Mouse (Mus musculus): ENCODE results near the gene Ttll13. TPM values are rescaled to one million over a fixed set of nuclear protein-coding genes. Genes with fewer than 3 reads are reported as not detected.

Gene Ttll13
- polyA plus RNA-seq, 1 experiment from 2014 or later, result 1.3 TPM

GRCm38 (mm10) chr7:80297041-80297440 lies 50.9 kb downstream of the Ttll13 start:
- H3K27ac ChIP-seq, result no peak overlapping the region
- H3K9ac ChIP-seq, result no peak overlapping the region
- H3K4me1 ChIP-seq (replicated peaks), result peaks cover 3% of the 10 kb centered on the region; the same call in 1 of the 2 replicates
- peaks cover 16% of the 10 kb centered on the region for H3K36me3 ChIP-seq
- H3K9me3 ChIP-seq, result no peaks in the 10 kb centered on the region
- no peak overlapping the region for H3K4me3 ChIP-seq (replicated peaks)
- no peak overlapping the region for H3K4me2 ChIP-seq (replicated peaks)
- ATAC-seq, result no peak
- WGBS, result 87% methylated on average over 3 of the region's 3 CpGs
- H3K27me3 ChIP-seq (replicated peaks), result no peaks in the 10 kb centered on the region

DNA sequence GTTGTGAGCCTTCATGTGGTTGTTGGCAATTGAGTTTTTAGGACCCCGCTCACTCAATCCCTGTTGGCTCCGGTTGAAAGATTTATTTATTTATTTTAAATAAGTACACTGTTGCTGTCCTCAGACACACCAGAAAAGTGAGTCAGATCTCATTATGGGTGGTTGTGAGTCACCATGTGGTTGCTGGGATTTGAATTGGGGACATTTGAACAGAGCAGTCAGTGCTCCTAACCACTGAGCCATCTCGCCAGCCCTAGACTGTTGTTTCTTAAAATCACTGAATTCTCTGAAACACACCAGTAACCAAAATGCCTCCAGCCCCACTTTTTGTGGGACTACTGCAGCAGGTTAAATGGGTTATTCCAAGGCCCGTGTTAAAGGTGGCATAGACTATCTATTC lies 52.6 kb downstream of the Ttll13 start:
- Histone ChIP-seq H3K4me3 (replicated peaks) (no peak overlapping the region), H3K4me1 (replicated peaks) (peaks cover 3% of the 10 kb centered on the region; the same call in 1 of the 2 replicates), H3K9ac (no peak overlapping the region), H3K9me3 (no peaks in the 10 kb centered on the region), H3K36me3 (peaks cover 24% of the 10 kb centered on the region), H3K4me2 (replicated peaks) (no peak overlapping the region), H3K27me3 (replicated peaks) (no peaks in the 10 kb centered on the region), H3K27ac (no peak overlapping the region)
- WGBS, result 88% methylated on average over 4 of the region's 4 CpGs
- no peak for ATAC-seq

GRCm38 (mm10) chr7:80299568-80299967 lies 53.4 kb downstream of the Ttll13 start:
- Histone ChIP-seq H3K36me3 (peaks cover 31% of the 10 kb centered on the region), H3K4me3 (replicated peaks) (no peak overlapping the region), H3K9me3 (no peaks in the 10 kb centered on the region), H3K9ac (no peak overlapping the region), H3K4me2 (replicated peaks) (no peak overlapping the region), H3K4me1 (replicated peaks) (peaks cover 3% of the 10 kb centered on the region; the same call in 1 of the 2 replicates), H3K27me3 (replicated peaks) (no peaks in the 10 kb centered on the region), H3K27ac (no peak overlapping the region)
- WGBS, result 79% methylated on average over 3 of the region's 3 CpGs
- no peak for ATAC-seq

DNA sequence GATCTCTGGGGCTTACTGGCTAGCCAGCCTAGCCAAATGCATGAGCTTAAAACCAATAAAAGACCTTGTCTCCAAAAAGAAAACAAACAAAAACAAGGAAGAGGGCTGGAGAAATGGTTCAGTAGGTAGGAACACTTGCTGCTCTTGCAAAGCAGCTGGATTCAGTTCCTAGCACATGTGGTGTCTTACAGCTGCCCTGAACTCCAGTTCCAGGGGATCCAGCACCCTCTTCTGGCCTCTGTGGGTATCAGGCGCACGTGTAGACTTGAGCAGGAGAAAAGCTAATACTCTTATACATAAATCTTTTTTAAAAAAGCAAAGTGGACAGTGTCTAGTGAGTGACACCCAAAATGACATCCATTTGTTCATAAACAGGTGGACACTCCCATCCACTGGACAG lies 55.3 kb downstream of the Ttll13 start:
- Histone ChIP-seq H3K9ac (no peak overlapping the region), H3K4me1 (replicated peaks) (peaks cover 3% of the 10 kb centered on the region; the same call in 1 of the 2 replicates), H3K27ac (no peak overlapping the region), H3K36me3 (peaks cover 47% of the 10 kb centered on the region), H3K4me2 (replicated peaks) (no peak overlapping the region), H3K4me3 (replicated peaks) (no peak overlapping the region), H3K9me3 (no peaks in the 10 kb centered on the region), H3K27me3 (replicated peaks) (no peaks in the 10 kb centered on the region)
- 87% methylated on average over 2 of the region's 2 CpGs for WGBS
- ATAC-seq, result no peak

DNA sequence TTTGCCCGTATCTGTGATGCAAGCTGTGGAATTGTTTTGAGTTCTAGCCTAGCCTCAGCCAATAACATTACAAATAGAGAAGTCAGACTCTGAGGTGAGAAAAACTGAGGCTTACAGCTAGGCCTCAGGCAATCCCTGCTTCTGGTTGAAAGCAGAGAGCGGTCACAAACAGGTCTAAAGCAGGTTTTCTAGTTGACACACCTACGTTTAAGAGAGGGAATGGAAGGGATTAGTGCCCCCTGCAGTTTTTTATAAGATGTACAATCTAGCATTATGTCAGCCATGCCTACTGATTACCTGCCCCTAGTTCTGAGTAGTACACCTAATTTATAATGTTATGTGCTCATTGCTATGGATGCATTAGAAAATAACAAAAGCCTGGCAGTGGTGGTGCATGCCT lies 61.6 kb downstream of the Ttll13 start:
- peaks cover 73% of the 10 kb centered on the region for H3K36me3 ChIP-seq
- no peak overlapping the region for H3K27ac ChIP-seq
- no peaks in the 10 kb centered on the region for H3K4me1 ChIP-seq (replicated peaks)
- H3K4me3 ChIP-seq (replicated peaks), result no peak overlapping the region
- 87% methylated on average over 3 of the region's 3 CpGs for WGBS
- H3K9ac ChIP-seq, result no peak overlapping the region
- H3K4me2 ChIP-seq (replicated peaks), result no peak overlapping the region
- no peak for ATAC-seq
- no peaks in the 10 kb centered on the region for H3K9me3 ChIP-seq
- H3K27me3 ChIP-seq (replicated peaks), result no peaks in the 10 kb centered on the region

Other genes with a start within 250 kb of the Ttll13 start
- 13.5 and 13.6 TPM in 2 replicates for gene Zfp710, start 221.6 kb upstream of the Ttll13 start, polyA plus RNA-seq (2015; fragmentation: Nextera tagmentation; extraction: Ambion mirVana)
- 520 and 568 TPM in 2 replicates for gene Idh2, start 131.0 kb upstream of the Ttll13 start, polyA plus RNA-seq (2015; fragmentation: Nextera tagmentation; extraction: Ambion mirVana)
- 16.8 and 16.9 TPM in 2 replicates for gene Sema4b, start 59.5 kb upstream of the Ttll13 start, polyA plus RNA-seq (2015; fragmentation: Nextera tagmentation; extraction: Ambion mirVana)
- gene Cib1, start 13.6 kb upstream of the Ttll13 start, polyA plus RNA-seq (2015; fragmentation: Nextera tagmentation; extraction: Ambion mirVana), result 199 and 237 TPM in 2 replicates
- 6.5 and 6.6 TPM in 2 replicates for gene Gdpgp1, start 13.5 kb upstream of the Ttll13 start, polyA plus RNA-seq (2015; fragmentation: Nextera tagmentation; extraction: Ambion mirVana)
- gene Ngrn, start 14.8 kb downstream of the Ttll13 start, polyA plus RNA-seq (2015; fragmentation: Nextera tagmentation; extraction: Ambion mirVana), result 51.3 and 52.8 TPM in 2 replicates
- 12.7 and 14.8 TPM in 2 replicates for gene Vps33b, start 23.3 kb downstream of the Ttll13 start, polyA plus RNA-seq (2015; fragmentation: Nextera tagmentation; extraction: Ambion mirVana)
- 118 and 121 TPM in 2 replicates for gene Prc1, start 48.1 kb downstream of the Ttll13 start, polyA plus RNA-seq (2015; fragmentation: Nextera tagmentation; extraction: Ambion mirVana)
- 9.3 and 10.7 TPM in 2 replicates for gene Rccd1, start 78.1 kb downstream of the Ttll13 start, polyA plus RNA-seq (2015; fragmentation: Nextera tagmentation; extraction: Ambion mirVana)
- gene Unc45a, start 94.6 kb downstream of the Ttll13 start, polyA plus RNA-seq (2015; fragmentation: Nextera tagmentation; extraction: Ambion mirVana), result 37.0 and 37.6 TPM in 2 replicates
- gene Hddc3, start 96.7 kb downstream of the Ttll13 start, polyA plus RNA-seq (2015; fragmentation: Nextera tagmentation; extraction: Ambion mirVana), result 14.7 and 15.4 TPM in 2 replicates
- gene Man2a2, start 125.0 kb downstream of the Ttll13 start, polyA plus RNA-seq (2015; fragmentation: Nextera tagmentation; extraction: Ambion mirVana), result 13.1 and 14.7 TPM in 2 replicates
- 11.2 and 11.5 TPM in 2 replicates for gene Fes, start 141.6 kb downstream of the Ttll13 start, polyA plus RNA-seq (2015; fragmentation: Nextera tagmentation; extraction: Ambion mirVana)
- gene Furin, start 159.1 kb downstream of the Ttll13 start, polyA plus RNA-seq (2015; fragmentation: Nextera tagmentation; extraction: Ambion mirVana), result 9.3 and 10.7 TPM in 2 replicates